Mouse (Mus musculus) brain, embryonic 14.5 days (tissue): ENCODE results near the gene Htr1f.

Experiments used
- CTCF ChIP-seq: fragments of 200-500 bp; IDR thresholded peaks from 2 replicates; pipeline ENCODE4 v1.5.1; 2012; ENCODE audit warnings: inconsistent platforms, mild to moderate bottlenecking, moderate library complexity, borderline replicate concordance; ENCODE audit not compliant: insufficient read depth, insufficient read length; ENCODE audit errors: extremely low read depth
- POLR2A ChIP-seq: fragments of 200-500 bp; IDR thresholded peaks from 2 replicates; pipeline ENCODE4 v1.6.1; 2012; ENCODE audit warnings: mild to moderate bottlenecking, inconsistent platforms, borderline replicate concordance; ENCODE audit not compliant: poor library complexity, insufficient read depth, insufficient read length, severe bottlenecking; ENCODE audit errors: extremely low read depth

DNA sequence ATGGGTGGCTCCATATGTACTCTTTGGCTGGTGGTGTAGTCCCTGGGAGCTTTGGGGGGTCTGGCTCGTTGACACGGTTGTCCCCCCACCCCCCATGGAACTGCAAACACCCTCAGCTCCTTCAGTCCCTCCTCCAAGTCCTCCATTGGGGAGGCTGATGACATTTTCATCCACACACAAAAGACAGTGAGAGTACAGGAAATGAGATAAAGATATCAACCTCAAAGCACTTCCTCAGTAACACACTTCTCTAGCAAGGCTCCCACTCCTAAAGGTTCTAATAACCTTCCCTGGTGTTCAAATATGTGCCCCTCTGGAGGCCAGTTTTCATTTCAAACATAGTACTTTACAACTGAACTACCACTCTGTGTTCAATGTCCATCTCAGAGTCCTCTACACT lies 118.6 kb downstream of the Htr1f start:
- TF ChIP-seq CTCF (no peak), POLR2A (no peak)
